Mouse (Mus musculus) activated CD4-positive, CD25-positive, alpha-beta regulatory T cell, adult 4 months (primary cell): ENCODE measurements around the gene Vamp9. TPM values are rescaled to one million over a fixed set of nuclear protein-coding genes. Genes with fewer than 3 reads are reported as not detected.

ENCODE experiments used
- polyA plus RNA-seq, 2 experiments: library from polyadenylated mRNA; unstranded; fragments of 100-300 nt; shearing (Covaris generic); gene quantifications; one replicate each; pipeline ENCODE4 v1.2.1; 2017

Vamp9 gene
- polyA plus RNA-seq, 2 experiments from 2014 or later, result not detected

Other genes with a start within 250 kb of the Vamp9 start
- 1 to 10 TPM; 2.0 to 4.9 TPM for gene Rasgef1b, start 177.2 kb upstream of the Vamp9 start, polyA plus RNA-seq
- 10 to 100 TPM; 36.0 to 66.4 TPM for gene Hnrnpd, start 72.7 kb downstream of the Vamp9 start, polyA plus RNA-seq
- gene 4930524J08Rik, start 72.8 kb downstream of the Vamp9 start, polyA plus RNA-seq, result not detected
- 100 to 1,000 TPM; 105 to 110 TPM for gene Hnrnpdl, start 133.4 kb downstream of the Vamp9 start, polyA plus RNA-seq
- 10 to 100 TPM; 31.5 to 33.1 TPM for gene Enoph1, start 133.7 kb downstream of the Vamp9 start, polyA plus RNA-seq